Mouse (Mus musculus) hindbrain, postnatal 0 days (tissue): Measurements from ENCODE around the gene Cipc. TPM values are rescaled to one million over a fixed set of nuclear protein-coding genes. Genes with fewer than 3 reads are reported as not detected.
A peak's percentile ranks its signal among the peaks of the same experiment; 100 is the strongest.

ENCODE experiments used
- ATAC-seq: fragments of 200-750 bp; cut with Nextera tagmentation; 2 replicates; pipeline ENCODE4 v1.8.0; 2017; ENCODE audit warnings: mild to moderate bottlenecking, moderate TSS enrichment, moderate library complexity
- DNase-seq: peaks from one replicate; pipeline ENCODE4 v3.0.0-alpha.2; 2015; ENCODE audit warnings: low spot score
- H3K27ac ChIP-seq: fragments of 300-500 bp; sonication (generic); 2 replicates; pipeline ENCODE4 v1.5.1; 2014; ENCODE audit warnings: mild to moderate bottlenecking
- H3K27me3 ChIP-seq: fragments of 300-500 bp; sonication (generic); 2 replicates; pipeline ENCODE4 v1.6.1; 2014; ENCODE audit warnings: low read length, mixed read lengths; ENCODE audit not compliant: insufficient read depth
- H3K36me3 ChIP-seq: fragments of 300-500 bp; sonication (generic); 2 replicates; pipeline ENCODE4 v1.6.1; 2014; ENCODE audit warnings: low read length, mixed read lengths; ENCODE audit not compliant: insufficient read depth
- H3K4me1 ChIP-seq: fragments of 300-500 bp; sonication (generic); 2 replicates; pipeline ENCODE4 v1.6.1; 2014; ENCODE audit warnings: antibody characterized with exemption, low read length, mixed read lengths; ENCODE audit not compliant: insufficient read depth
- H3K4me2 ChIP-seq: fragments of 300-500 bp; sonication (generic); 2 replicates; pipeline ENCODE4 v1.6.1; 2014; ENCODE audit warnings: low read depth, mild to moderate bottlenecking, low read length, moderate library complexity, mixed read lengths
- H3K4me3 ChIP-seq: fragments of 300-500 bp; sonication (generic); 2 replicates; pipeline ENCODE4 v1.5.1; 2014; ENCODE audit warnings: low read length
- H3K9ac ChIP-seq: fragments of 300-500 bp; sonication (generic); replicated peaks from 2 replicates; pipeline ENCODE4 v1.6.1; 2014; ENCODE audit warnings: mild to moderate bottlenecking, low read length, moderate library complexity, mixed read lengths
- H3K9me3 ChIP-seq: fragments of 300-500 bp; sonication (generic); 2 replicates; pipeline ENCODE4 v1.6.1; 2016; ENCODE audit warnings: low read length, mixed read lengths
- CTCF ChIP-seq: IDR thresholded peaks from 2 replicates; pipeline ENCODE4 v1.5.1; 2016; ENCODE audit warnings: antibody characterized with exemption, control low read depth, low read depth
- WGBS: fragments of 180-500 bp; shearing (Covaris S2); extraction: QIAGEN DNeasy Blood & Tissue Kit; methylation state at CpG from one replicate; pipeline ENCODE4 v1.1.7; 2014; 5-methylcytosine and 5-hydroxymethylcytosine counted together
- polyA plus RNA-seq: library from polyadenylated mRNA; unstranded; fragments of >200 nt; fragmentation: Nextera tagmentation; extraction: Ambion mirVana; gene quantifications from 2 replicates; pipeline ENCODE4 v1.2.1, GENCODE M21; 2015
- total RNA-seq: library from RNA; depleted of rRNA; stranded (reverse); fragments of >200 nt; gene quantifications from 2 replicates; pipeline ENCODE4 v1.2.3, GENCODE M21; 2014

The Cipc gene
- total and polyA plus RNA-seq, 2 experiments from 2014 or later: 27.6 to 55.6 TPM

GRCm38 (mm10) chr12:86941173-86941572 lies 5.7 kb upstream of the Cipc start:
- peak overlapping the region; percentile 24; the same call in 1 of the 2 replicates for H3K9ac ChIP-seq
- WGBS: 9% methylated on average over 11 of the region's 11 CpGs

DNA sequence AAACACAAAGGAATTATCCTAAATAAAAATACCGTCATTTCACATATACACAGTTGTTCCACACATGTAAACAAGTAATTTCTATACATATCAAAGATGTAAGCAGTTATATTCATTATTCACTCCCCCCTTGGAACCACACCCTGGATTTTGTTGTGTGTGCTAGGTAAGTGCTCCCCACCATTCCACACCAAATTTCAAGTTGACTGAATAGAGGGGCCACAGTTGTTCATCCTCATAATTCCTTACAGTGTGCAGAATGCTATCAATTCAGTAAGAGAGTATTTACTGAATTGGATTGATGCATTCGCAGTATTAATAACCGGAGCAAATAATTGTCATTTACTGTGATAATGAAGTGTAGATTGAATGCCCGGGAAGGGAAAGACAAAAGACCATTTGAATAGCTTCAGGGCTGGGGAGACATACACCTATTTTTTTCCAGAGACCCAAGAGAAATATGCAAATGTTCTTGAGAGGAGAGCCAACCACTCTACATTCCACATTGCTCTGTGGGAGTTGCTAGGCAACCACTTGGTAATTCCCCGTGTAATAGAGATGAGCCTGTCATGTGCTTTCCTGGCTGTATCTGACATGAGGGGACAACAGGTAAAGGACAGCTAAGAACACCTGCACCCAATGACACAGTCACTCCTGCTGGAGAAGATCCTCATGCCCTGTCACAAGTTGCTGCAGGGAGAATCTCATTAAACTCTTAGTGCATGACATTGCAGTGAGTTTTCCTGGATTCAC lies 4.9 kb upstream of the Cipc start:
- TF ChIP-seq CTCF: no peak
- WGBS: 12% methylated on average over 5 of the region's 5 CpGs
- peak; percentile 59 for ATAC-seq

More at GRCm38 (mm10) chr12:86941173-86941572, 5.7 kb upstream of the Cipc start:
- Histone ChIP-seq H3K4me2 (peak overlapping the region; percentile 16; the same call in 1 of the 2 replicates), H3K4me3 (no peak overlapping the region), H3K27me3 (no peaks in the 10 kb centered on the region), H3K4me1 (peaks cover 26% of the 10 kb centered on the region), H3K9me3 (no peaks in the 10 kb centered on the region), H3K36me3 (no peaks in the 10 kb centered on the region), H3K27ac (peak overlapping the region; percentile 80)
- TF ChIP-seq CTCF: no peak
- peak; percentile 65 for DNase-seq
- peak; percentile 57 for ATAC-seq

GRCm38 (mm10) chr12:86943421-86943820 lies 3.4 kb upstream of the Cipc start:
- no peaks in the 10 kb centered on the region for H3K36me3 ChIP-seq
- peaks cover 32% of the 10 kb centered on the region for H3K4me1 ChIP-seq
- 0 out of 2 replicates have a peak overlapping the region, but pooled peaks have one; percentile 11 for H3K27ac ChIP-seq
- H3K9me3 ChIP-seq: no peaks in the 10 kb centered on the region
- ATAC-seq (no peak), DNase-seq (no peak)
- H3K4me2 ChIP-seq: no peak overlapping the region
- no peak for TF ChIP-seq CTCF
- no peak overlapping the region for H3K9ac ChIP-seq
- 78% methylated on average over 8 of the region's 8 CpGs for WGBS
- no peaks in the 10 kb centered on the region for H3K27me3 ChIP-seq
- H3K4me3 ChIP-seq: no peak overlapping the region

More for the DNA sequence above, 4.9 kb upstream of the Cipc start:
- Histone ChIP-seq H3K36me3 (no peaks in the 10 kb centered on the region), H3K4me2 (peak overlapping the region; percentile 18; the same call in 1 of the 2 replicates), H3K9me3 (no peaks in the 10 kb centered on the region), H3K9ac (no peak overlapping the region), H3K27ac (peak overlapping the region; percentile 80), H3K4me3 (no peak overlapping the region), H3K4me1 (peaks cover 26% of the 10 kb centered on the region), H3K27me3 (no peaks in the 10 kb centered on the region)
- DNase-seq: peak; percentile 87

GRCm38 (mm10) chr12:86945126-86945525 lies 1.7 kb upstream of the Cipc start:
- H3K36me3 ChIP-seq: no peaks in the 10 kb centered on the region
- H3K9me3 ChIP-seq: no peaks in the 10 kb centered on the region
- H3K9ac ChIP-seq: no peak overlapping the region
- peak; percentile 95 for DNase-seq
- H3K4me2 ChIP-seq: 0 out of 2 replicates have a peak overlapping the region, but pooled peaks have one; percentile 21
- peaks cover 42% of the 10 kb centered on the region for H3K4me1 ChIP-seq
- H3K27ac ChIP-seq: peak overlapping the region; percentile 48
- ATAC-seq: no peak
- 3% methylated on average over 4 of the region's 4 CpGs for WGBS
- no peaks in the 10 kb centered on the region for H3K27me3 ChIP-seq
- peak; percentile 91 for TF ChIP-seq CTCF
- H3K4me3 ChIP-seq: no peak overlapping the region

- under 1% methylated on average over 17 of the region's 17 CpGs for WGBS
- ATAC-seq: no peak
Measured at GRCm38 (mm10) chr12:86946301-86946781, 502 bp upstream of the Cipc start.

GRCm38 (mm10) chr12:86947681-86948401 lies 998 bp downstream of the Cipc start:
- Histone ChIP-seq H3K36me3 (peaks cover 3% of the 10 kb centered on the region; the same call in 1 of the 2 replicates), H3K4me2 (peak overlapping the region; percentile 84), H3K27me3 (no peaks in the 10 kb centered on the region), H3K4me1 (peaks cover 22% of the 10 kb centered on the region), H3K9ac (peak overlapping the region; percentile 93), H3K27ac (peak overlapping the region; percentile 99), H3K4me3 (peak overlapping the region; percentile 59), H3K9me3 (no peaks in the 10 kb centered on the region)
- no peak for TF ChIP-seq CTCF
- peak; percentile 34 for ATAC-seq
- 10% methylated on average over 26 of the region's 26 CpGs for WGBS
- peak; percentile 75 for DNase-seq

More at GRCm38 (mm10) chr12:86946301-86946781, 502 bp upstream of the Cipc start:
- Histone ChIP-seq H3K4me3 (peak overlapping the region; percentile 59), H3K27ac (peak overlapping the region; percentile 99), H3K9me3 (no peaks in the 10 kb centered on the region), H3K27me3 (no peaks in the 10 kb centered on the region), H3K9ac (peak overlapping the region; percentile 93), H3K36me3 (no peaks in the 10 kb centered on the region), H3K4me2 (peak overlapping the region; percentile 84), H3K4me1 (peaks cover 36% of the 10 kb centered on the region)
- peak; percentile 82 for DNase-seq
- no peak for TF ChIP-seq CTCF
